Mouse (Mus musculus) large intestine, adult 2 months (tissue): ENCODE data around the gene Oas1c. TPM values are rescaled to one million over a fixed set of nuclear protein-coding genes. Genes with fewer than 3 reads are reported as not detected.
A peak's percentile ranks its signal among the peaks of the same experiment; 100 is the strongest.
"Not testable (repeated sequence)": the region's sequence is repeated elsewhere in the genome, so short reads cannot be mapped to it uniquely, and the experiment has no call there.

ENCODE experiments used
- DNase-seq: peaks from one replicate; pipeline ENCODE4 v3.0.0-alpha.2; 2012; ENCODE audit warnings: low read depth, low spot score
- WGBS: fragments of 180-500 bp; shearing (Covaris S2); methylation state at CpG from one replicate; pipeline ENCODE4 v1.1.7; 2018; 5-methylcytosine and 5-hydroxymethylcytosine counted together
- polyA plus RNA-seq: library from polyadenylated mRNA; depleted of rRNA; stranded (reverse); fragments of >200 nt; gene quantifications from 2 replicates; pipeline ENCODE4 v1.2.3, GENCODE M21; 2012; rRNA removed

Oas1c gene
- polyA plus RNA-seq: 1.5 and 1.7 TPM in 2 replicates

GRCm38 (mm10) chr5:120811951-120812819 is at the start of gene Oas1c:
Gene Oas1c (minus strand): TSS chr5:120812514.
- peak; percentile 92 for DNase-seq

GRCm38 (mm10) chr5:120861121-120861520 is 48.8 kb upstream of the Oas1c start, which contains the start of gene Oas1h:
Gene Oas1h (plus strand): TSS chr5:120861421.
- no peak for DNase-seq
- WGBS: 15% methylated on average over 4 of the region's 4 CpGs

More at GRCm38 (mm10) chr5:120811951-120812819, at the start of gene Oas1c:
- WGBS: 3% methylated on average over 18 of the region's 18 CpGs

GRCm38 (mm10) chr5:120859241-120859640 is 46.9 kb upstream of the Oas1c start:
- no peak for DNase-seq
- WGBS: 73% methylated on average over 2 of the region's 2 CpGs

GRCm38 (mm10) chr5:120849601-120850136 is 37.4 kb upstream of the Oas1c start:
- DNase-seq: no peak
- WGBS: 65% methylated on average over 3 of the region's 3 CpGs

GRCm38 (mm10) chr5:120847067-120847466 is 34.8 kb upstream of the Oas1c start, which contains the start of gene Oas1f:
Gene Oas1f (plus strand): TSS chr5:120847367.
- WGBS: 15% methylated on average over 4 of the region's 4 CpGs
- DNase-seq: no peak

- DNase-seq: no peak
- WGBS: 34% methylated on average over 3 of the region's 3 CpGs
Measured at GRCm38 (mm10) chr5:120844713-120845112, 32.4 kb upstream of the Oas1c start.

- WGBS: 16% methylated on average over 8 of the region's 8 CpGs
- DNase-seq: no peak
Measured at GRCm38 (mm10) chr5:120836731-120837585, 24.6 kb upstream of the Oas1c start.

GRCm38 (mm10) chr5:120833335-120834280 is 21.3 kb upstream of the Oas1c start:
- no peak for DNase-seq
- 8% methylated on average over 17 of the region's 17 CpGs for WGBS

GRCm38 (mm10) chr5:120831031-120831430 is 18.7 kb upstream of the Oas1c start:
- DNase-seq: no peak
- WGBS: 68% methylated on average over 4 of the region's 4 CpGs

GRCm38 (mm10) chr5:120818999-120819398 is 6.7 kb upstream of the Oas1c start:
- DNase-seq: no peak

GRCm38 (mm10) chr5:120815949-120816348 is 3.6 kb upstream of the Oas1c start:
- 61% methylated on average over 3 of the region's 3 CpGs for WGBS
- DNase-seq: no peak

- DNase-seq: no peak
- WGBS: 62% methylated on average over 6 of the region's 6 CpGs
Measured at GRCm38 (mm10) chr5:120813023-120813422, 709 bp upstream of the Oas1c start.

GRCm38 (mm10) chr5:120809171-120809570 is 3.1 kb downstream of the Oas1c start:
- no peak for DNase-seq
- WGBS: 34% methylated on average over 6 of the region's 6 CpGs

GRCm38 (mm10) chr5:120806458-120806857 is 5.9 kb downstream of the Oas1c start:
- DNase-seq: no peak
- WGBS: 94% methylated on average over 1 of the region's 1 CpGs

- DNase-seq: no peak
- WGBS: 61% methylated on average over 2 of the region's 2 CpGs
Measured at GRCm38 (mm10) chr5:120803596-120803995, 8.7 kb downstream of the Oas1c start.

GRCm38 (mm10) chr5:120798943-120799342 is 13.4 kb downstream of the Oas1c start:
- 60% methylated on average over 2 of the region's 2 CpGs for WGBS
- DNase-seq: not testable (repeated sequence)

GRCm38 (mm10) chr5:120798147-120798546 is 14.2 kb downstream of the Oas1c start:
- WGBS: 70% methylated on average over 5 of the region's 5 CpGs
- DNase-seq: not testable (repeated sequence)

- not testable (repeated sequence) for DNase-seq
Measured at GRCm38 (mm10) chr5:120795480-120796034, 16.8 kb downstream of the Oas1c start, which contains the start of gene Oas1e. Gene Oas1e (minus strand): TSS chr5:120795530.

GRCm38 (mm10) chr5:120793043-120793442 is 19.3 kb downstream of the Oas1c start:
- 12% methylated on average over 2 of the region's 2 CpGs for WGBS
- no peak for DNase-seq

More at GRCm38 (mm10) chr5:120795480-120796034, 16.8 kb downstream of the Oas1c start, which contains the start of gene Oas1e:
- WGBS: 72% methylated on average over 9 of the region's 9 CpGs
